Mouse (Mus musculus): ENCODE measurements around the gene Cyb5r3. TPM values are rescaled to one million over a fixed set of nuclear protein-coding genes. Genes with fewer than 3 reads are reported as not detected.

Cyb5r3 gene
- polyA plus RNA-seq, 1 experiment from 2014 or later, result 130 TPM

DNA sequence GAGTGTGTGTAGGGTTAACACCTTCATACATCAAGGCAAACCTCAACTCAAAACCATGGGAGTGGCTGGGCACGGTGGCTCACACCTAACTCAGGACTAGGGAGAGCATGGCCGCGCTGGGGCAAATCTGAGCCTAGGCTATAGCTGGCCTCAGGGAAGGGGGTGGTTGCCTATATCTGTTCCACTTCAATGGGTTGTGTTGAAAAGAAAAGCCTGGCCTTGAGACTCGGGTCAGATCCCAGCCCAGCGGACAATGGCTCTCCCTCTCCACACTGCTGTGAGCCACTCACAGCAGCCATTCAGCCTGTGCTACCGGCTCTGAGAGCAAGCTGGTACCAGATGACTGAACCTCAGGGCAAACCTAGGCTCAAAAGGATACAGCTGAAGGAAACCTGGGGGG lies 57.3 kb downstream of the Cyb5r3 start:
- no peak overlapping the region for H3K27ac ChIP-seq (ENCODE audit: low read depth, low read length)
- H3K27me3 ChIP-seq (replicated peaks; ENCODE audit: control insufficient read depth, insufficient read depth, low read length), result no peaks in the 10 kb centered on the region
- H3K9ac ChIP-seq (ENCODE audit: low read depth, low read length), result no peak overlapping the region
- H3K4me2 ChIP-seq (ENCODE audit: low read length), result no peak overlapping the region
- 36% methylated on average over 6 of the region's 6 CpGs for WGBS
- no peak for ATAC-seq
- H3K9me3 ChIP-seq (ENCODE audit: control insufficient read depth, low read length), result no peaks in the 10 kb centered on the region
- H3K4me1 ChIP-seq (ENCODE audit: control insufficient read depth, insufficient read depth, low read depth, low read length), result peaks cover 10% of the 10 kb centered on the region
- no peak overlapping the region for H3K4me3 ChIP-seq (ENCODE audit: low read length)
- peaks cover 14% of the 10 kb centered on the region for H3K36me3 ChIP-seq (ENCODE audit: control insufficient read depth, insufficient read depth, low read length)

DNA sequence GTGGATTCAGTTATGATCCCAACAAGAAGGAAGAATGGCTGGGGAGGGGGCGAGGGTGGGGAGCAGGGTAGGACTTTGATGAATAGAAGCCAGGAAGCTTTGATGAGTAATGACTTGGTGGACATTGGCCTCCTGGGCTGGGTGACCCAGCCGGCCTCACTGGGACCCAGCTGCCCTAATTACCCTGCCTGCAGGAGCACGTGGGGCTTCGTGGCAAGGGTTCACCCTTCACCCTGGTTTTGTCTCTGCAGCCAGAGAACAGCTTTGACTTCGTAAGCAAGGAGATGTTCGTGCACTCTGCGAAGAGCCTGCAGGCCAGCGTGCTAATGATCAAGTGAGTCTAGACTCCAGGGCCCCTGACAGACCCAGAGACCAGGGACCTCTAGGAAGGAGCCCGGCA lies 58.3 kb downstream of the Cyb5r3 start:
- H3K36me3 ChIP-seq (ENCODE audit: control insufficient read depth, insufficient read depth, low read length), result peaks cover 11% of the 10 kb centered on the region
- no peak overlapping the region for H3K4me2 ChIP-seq (ENCODE audit: low read length)
- H3K27me3 ChIP-seq (replicated peaks; ENCODE audit: control insufficient read depth, insufficient read depth, low read length), result no peaks in the 10 kb centered on the region
- H3K9me3 ChIP-seq (ENCODE audit: control insufficient read depth, low read length), result no peaks in the 10 kb centered on the region
- no peak overlapping the region for H3K27ac ChIP-seq (ENCODE audit: low read depth, low read length)
- no peak overlapping the region; the same call in 1 of the 2 replicates for H3K9ac ChIP-seq (ENCODE audit: low read depth, low read length)
- H3K4me1 ChIP-seq (ENCODE audit: control insufficient read depth, insufficient read depth, low read depth, low read length), result peaks cover 10% of the 10 kb centered on the region
- WGBS, result 63% methylated on average over 9 of the region's 9 CpGs
- H3K4me3 ChIP-seq (ENCODE audit: low read length), result no peak overlapping the region
- ATAC-seq, result no peak

DNA sequence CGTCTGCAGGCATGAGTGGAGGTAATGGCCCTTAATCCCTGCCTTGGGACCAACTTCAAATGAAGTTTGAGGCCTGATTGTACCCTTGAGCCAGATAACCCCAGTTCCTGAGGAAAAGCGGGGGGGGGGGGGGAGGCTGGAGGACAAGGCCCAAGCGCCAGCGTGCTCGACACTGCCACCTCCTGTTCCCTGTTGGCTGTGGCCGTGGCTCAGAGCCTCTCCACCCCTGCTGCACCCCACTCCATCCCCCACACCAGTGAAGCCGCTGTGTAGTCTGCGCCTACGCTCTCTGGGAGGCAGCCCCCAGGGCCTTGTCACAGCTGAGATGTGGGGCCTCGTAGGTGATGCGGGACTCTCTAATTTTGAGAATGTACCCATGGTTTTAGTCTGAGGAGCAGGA lies 59.5 kb downstream of the Cyb5r3 start:
- ATAC-seq, result peak; percentile 66; the same call in 1 of the 2 replicates
- Histone ChIP-seq H3K4me2 (ENCODE audit: low read length) (no peak overlapping the region), H3K4me3 (ENCODE audit: low read length) (no peak overlapping the region), H3K4me1 (ENCODE audit: control insufficient read depth, insufficient read depth, low read depth, low read length) (peaks cover 10% of the 10 kb centered on the region), H3K27ac (ENCODE audit: low read depth, low read length) (no peak overlapping the region), H3K27me3 (replicated peaks; ENCODE audit: control insufficient read depth, insufficient read depth, low read length) (no peaks in the 10 kb centered on the region), H3K9me3 (ENCODE audit: control insufficient read depth, low read length) (no peaks in the 10 kb centered on the region), H3K36me3 (ENCODE audit: control insufficient read depth, insufficient read depth, low read length) (peaks cover 11% of the 10 kb centered on the region), H3K9ac (ENCODE audit: low read depth, low read length) (no peak overlapping the region)
- 4% methylated on average over 10 of the region's 11 CpGs for WGBS

DNA sequence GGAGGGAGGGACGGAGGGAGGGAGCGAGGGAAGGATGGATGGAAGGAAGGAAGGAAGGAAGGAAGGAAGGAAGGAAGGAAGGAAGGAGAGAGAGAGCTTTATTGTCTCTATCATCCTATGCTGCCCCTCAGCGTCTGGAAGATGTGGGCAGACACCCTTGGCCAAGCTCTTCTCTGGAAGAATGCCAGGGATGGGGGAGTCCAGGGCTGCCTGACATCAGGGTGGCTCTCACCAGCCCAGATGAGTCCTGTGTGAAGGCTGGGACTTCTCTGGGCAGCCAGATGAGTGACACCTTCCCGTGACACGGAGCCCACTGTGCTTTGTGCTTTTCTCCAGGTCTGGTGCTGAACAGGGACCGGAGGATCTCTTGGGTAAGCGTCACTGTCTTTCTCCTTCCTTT lies 60.5 kb downstream of the Cyb5r3 start:
- Histone ChIP-seq H3K27ac (ENCODE audit: low read depth, low read length) (no peak overlapping the region), H3K9me3 (ENCODE audit: control insufficient read depth, low read length) (no peaks in the 10 kb centered on the region), H3K4me3 (ENCODE audit: low read length) (no peak overlapping the region), H3K36me3 (ENCODE audit: control insufficient read depth, insufficient read depth, low read length) (peaks cover under 1% of the 10 kb centered on the region), H3K9ac (ENCODE audit: low read depth, low read length) (no peak overlapping the region; the same call in 1 of the 2 replicates), H3K27me3 (replicated peaks; ENCODE audit: control insufficient read depth, insufficient read depth, low read length) (no peaks in the 10 kb centered on the region), H3K4me2 (ENCODE audit: low read length) (no peak overlapping the region), H3K4me1 (ENCODE audit: control insufficient read depth, insufficient read depth, low read depth, low read length) (peaks cover 10% of the 10 kb centered on the region)
- no peak for ATAC-seq
- WGBS, result 89% methylated on average over 7 of the region's 7 CpGs

DNA sequence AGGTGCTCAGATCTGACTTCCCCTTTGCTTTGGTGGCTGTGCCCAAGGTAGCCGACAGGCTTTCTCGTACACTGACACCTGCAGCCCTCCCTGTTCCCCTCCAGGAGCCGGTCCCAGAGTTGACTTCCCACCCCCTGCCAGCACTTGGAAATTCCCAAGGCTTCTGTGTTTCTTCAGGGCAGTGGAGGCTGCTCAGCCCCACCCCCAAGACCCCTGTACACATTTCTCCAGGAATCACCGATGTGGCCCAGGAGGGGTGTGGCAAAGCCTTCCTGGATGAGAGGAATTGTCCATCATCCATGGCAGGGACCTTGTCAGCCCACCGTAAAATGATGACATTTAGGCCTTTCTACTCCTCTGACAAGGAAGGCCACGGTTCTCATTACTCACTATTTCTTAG lies 61.1 kb downstream of the Cyb5r3 start:
- H3K9ac ChIP-seq (ENCODE audit: low read depth, low read length), result no peak overlapping the region
- WGBS, result 58% methylated on average over 6 of the region's 6 CpGs

DNA sequence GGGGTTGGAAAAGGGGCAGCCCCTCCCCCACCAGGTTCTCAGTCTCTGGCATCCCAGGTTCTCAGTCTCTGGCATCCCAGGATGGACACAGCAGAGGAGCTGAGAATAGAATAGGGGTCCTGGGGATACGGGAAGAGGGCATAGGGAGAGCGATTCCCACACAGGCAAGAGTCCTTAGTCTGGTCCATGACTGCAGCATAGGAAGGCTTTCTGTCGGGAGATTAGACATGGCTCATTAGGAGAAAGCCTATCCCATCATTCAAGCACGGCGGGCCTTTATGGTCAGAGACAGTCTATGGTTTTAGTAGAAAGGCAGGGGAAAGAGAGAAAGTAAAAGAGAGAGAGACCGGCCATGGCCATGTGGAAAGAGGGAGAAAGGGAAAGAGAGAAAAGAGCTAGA lies 64.6 kb downstream of the Cyb5r3 start:
- no peaks in the 10 kb centered on the region for H3K4me1 ChIP-seq (ENCODE audit: control insufficient read depth, insufficient read depth, low read depth, low read length)
- H3K4me2 ChIP-seq (ENCODE audit: low read length), result no peak overlapping the region
- no peaks in the 10 kb centered on the region for H3K9me3 ChIP-seq (ENCODE audit: control insufficient read depth, low read length)
- H3K9ac ChIP-seq (ENCODE audit: low read depth, low read length), result no peak overlapping the region
- WGBS, result 35% methylated on average over 6 of the region's 6 CpGs
- no peak overlapping the region for H3K27ac ChIP-seq (ENCODE audit: low read depth, low read length)
- H3K4me3 ChIP-seq (ENCODE audit: low read length), result no peak overlapping the region
- no peaks in the 10 kb centered on the region for H3K36me3 ChIP-seq (ENCODE audit: control insufficient read depth, insufficient read depth, low read length)
- no peaks in the 10 kb centered on the region for H3K27me3 ChIP-seq (replicated peaks; ENCODE audit: control insufficient read depth, insufficient read depth, low read length)
- ATAC-seq, result no peak

More for the DNA sequence above, 61.1 kb downstream of the Cyb5r3 start:
- no peak overlapping the region for H3K4me2 ChIP-seq (ENCODE audit: low read length)
- no peaks in the 10 kb centered on the region for H3K27me3 ChIP-seq (replicated peaks; ENCODE audit: control insufficient read depth, insufficient read depth, low read length)
- H3K27ac ChIP-seq (ENCODE audit: low read depth, low read length), result no peak overlapping the region
- no peaks in the 10 kb centered on the region for H3K9me3 ChIP-seq (ENCODE audit: control insufficient read depth, low read length)
- H3K36me3 ChIP-seq (ENCODE audit: control insufficient read depth, insufficient read depth, low read length), result no peaks in the 10 kb centered on the region; the same call in none of the 2 replicates
- H3K4me1 ChIP-seq (ENCODE audit: control insufficient read depth, insufficient read depth, low read depth, low read length), result peaks cover 10% of the 10 kb centered on the region
- H3K4me3 ChIP-seq (ENCODE audit: low read length), result no peak overlapping the region
- ATAC-seq, result no peak

DNA sequence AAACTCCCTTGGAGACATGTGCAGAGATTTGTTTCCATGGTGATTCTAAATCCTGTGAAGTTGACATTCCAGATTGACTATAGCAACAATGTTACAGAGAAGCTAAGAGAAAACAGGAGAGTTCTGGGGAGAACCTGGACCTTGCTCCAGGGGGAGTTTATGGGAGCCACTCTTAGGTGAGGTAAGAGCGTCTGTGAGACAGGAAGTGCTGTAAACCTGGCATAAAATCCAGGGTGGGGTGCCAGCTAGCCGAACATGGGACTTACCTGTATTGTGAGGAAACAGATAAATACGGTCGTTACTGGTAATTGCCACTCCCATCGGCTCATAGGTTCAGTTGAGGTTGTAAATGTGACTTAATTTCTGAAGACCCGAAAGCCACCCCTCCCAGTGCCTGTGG lies 66.0 kb downstream of the Cyb5r3 start:
- no peak overlapping the region for H3K4me2 ChIP-seq (ENCODE audit: low read length)
- no peaks in the 10 kb centered on the region for H3K4me1 ChIP-seq (ENCODE audit: control insufficient read depth, insufficient read depth, low read depth, low read length)
- no peak overlapping the region for H3K27ac ChIP-seq (ENCODE audit: low read depth, low read length)
- H3K27me3 ChIP-seq (replicated peaks; ENCODE audit: control insufficient read depth, insufficient read depth, low read length), result no peaks in the 10 kb centered on the region
- no peaks in the 10 kb centered on the region for H3K9me3 ChIP-seq (ENCODE audit: control insufficient read depth, low read length)
- no peak overlapping the region for H3K4me3 ChIP-seq (ENCODE audit: low read length)
- WGBS, result 86% methylated on average over 6 of the region's 6 CpGs
- no peak overlapping the region for H3K9ac ChIP-seq (ENCODE audit: low read depth, low read length)
- no peak for ATAC-seq
- no peaks in the 10 kb centered on the region for H3K36me3 ChIP-seq (ENCODE audit: control insufficient read depth, insufficient read depth, low read length)

Other genes with a start within 250 kb of the Cyb5r3 start
- 9.3 TPM in 2 replicates for gene Tcf20, start 184.7 kb downstream of the Cyb5r3 start, polyA plus RNA-seq (2015; fragmentation: Nextera tagmentation; extraction: Ambion mirVana)
- 2.2 and 2.5 TPM in 2 replicates for gene Nfam1, start 139.3 kb downstream of the Cyb5r3 start, polyA plus RNA-seq (2015; fragmentation: Nextera tagmentation; extraction: Ambion mirVana)
- 34.2 and 36.4 TPM in 2 replicates for gene Serhl, start 83.1 kb downstream of the Cyb5r3 start, polyA plus RNA-seq (2015; fragmentation: Nextera tagmentation; extraction: Ambion mirVana)
- 78.2 and 93.9 TPM in 2 replicates for gene Rrp7a, start 49.8 kb downstream of the Cyb5r3 start, polyA plus RNA-seq (2015; fragmentation: Nextera tagmentation; extraction: Ambion mirVana)
- gene Poldip3, start 23.2 kb downstream of the Cyb5r3 start, polyA plus RNA-seq (2015; fragmentation: Nextera tagmentation; extraction: Ambion mirVana), result 122 and 134 TPM in 2 replicates
- 4.9 and 6.5 TPM in 2 replicates for gene A4galt, start 79.2 kb upstream of the Cyb5r3 start, polyA plus RNA-seq (2015; fragmentation: Nextera tagmentation; extraction: Ambion mirVana)
- 39.4 and 43.3 TPM in 2 replicates for gene Arfgap3, start 177.7 kb upstream of the Cyb5r3 start, polyA plus RNA-seq (2015; fragmentation: Nextera tagmentation; extraction: Ambion mirVana)

Measured in hindbrain, embryonic 16.5 days (tissue).